ENCODE assay signal across 27 mouse cellular contexts in the genomic region with DNA sequence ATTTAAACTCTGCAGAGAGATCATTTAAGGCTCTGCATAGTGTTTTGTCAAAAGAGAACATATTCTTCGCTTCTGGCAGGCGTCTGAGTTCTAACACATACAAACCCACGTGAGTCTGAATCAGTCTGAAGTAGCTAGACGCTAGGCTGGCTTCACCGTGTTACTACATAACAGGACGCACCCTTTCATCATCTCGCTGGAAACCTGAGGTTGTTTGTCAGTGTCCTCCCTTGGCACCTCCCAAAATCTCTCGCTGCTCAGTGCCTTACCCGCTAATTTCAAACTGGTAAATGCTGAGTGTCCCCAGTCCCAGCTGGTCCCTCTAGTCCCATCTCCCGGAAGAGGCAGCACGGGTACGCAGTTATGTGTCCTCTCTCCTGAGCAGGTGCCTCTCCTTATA.
A peak's percentile ranks its signal among the peaks of the same experiment; 100 is the strongest.
DNase-seq lines count a peak whose midpoint lies in the region; ATAC-seq and TF ChIP-seq lines count a peak whose summit lies in the region.
"Had no signal": no experiment of that assay in that cellular context is flagged by ENCODE, and none has a peak within 500 bp of the region (broad histone marks: within the 10 kb centered on the region; RNA-seq: fewer than 3 reads in every experiment).

No protein-coding gene starts in this region.

- no peak overlapping the region for H3K4me3 ChIP-seq in stomach, postnatal 0 days (ENCODE audit: low read depth, low read length)
- H3K4me3 ChIP-seq: embryonic facial prominence, embryonic 10.5 days; hindbrain, embryonic 12.5 days; limb, embryonic 10.5 days; liver, embryonic 15.5 days; lung, embryonic 15.5 days had no signal

- no peak overlapping the region for H3K27ac ChIP-seq in stomach, postnatal 0 days (replicated peaks)
- H3K27ac ChIP-seq: embryonic facial prominence, embryonic 10.5 days; hindbrain, embryonic 12.5 days; kidney, postnatal 0 days; limb, embryonic 10.5 days; liver, embryonic 15.5 days; lung, embryonic 15.5 days; macrophage had no signal

- no peak for TF ChIP-seq CTCF in stomach, postnatal 0 days (IDR thresholded peaks at IDR 0.05; ENCODE audit: low read depth)

- DNase-seq in heart, adult 11 months: peak; percentile 70
- no peak for DNase-seq in heart, adult 18-20 months
- DNase-seq in left cerebral cortex, postnatal 14 days (ENCODE audit: low spot score in 2 of 2): peak; percentile 46 to 81
- DNase-seq in left cerebral cortex, adult 8-10 months (ENCODE audit: low spot score in 2 of 2): no peak
- peak; percentile 31 to 39 for DNase-seq in right cerebral cortex, adult 2 months (ENCODE audit: low spot score in 2 of 2)
- DNase-seq in right cerebral cortex, postnatal 14 days: no peak
- DNase-seq in stomach, postnatal 0 days (ENCODE audit: low spot score): peak; percentile 11
- no peak for DNase-seq in gastrocnemius, postnatal 25 days
- DNase-seq: B cell, adult 2 months; cerebellum, adult 11-12 months; cerebellum, postnatal 10 days; heart, postnatal 10 days; kidney, adult 2 months; liver; thymus, adult 18-20 months; thymus, postnatal 4 days had no signal

- intact Hi-C loops in left cerebral cortex, postnatal 14 days (cut with DNase I): no loop called here

- H3K27me3 ChIP-seq in stomach, postnatal 0 days (ENCODE audit: control insufficient read depth, insufficient read depth, low read length): no peaks in the 10 kb centered on the region
- H3K27me3 ChIP-seq: CH12.LX; hindbrain, embryonic 12.5 days; liver, embryonic 15.5 days; lung, embryonic 15.5 days; Patski had no signal

- WGBS in stomach, postnatal 0 days: 73% methylated on average over 12 of the region's 12 CpGs

- H3K4me1 ChIP-seq in stomach, postnatal 0 days (replicated peaks; ENCODE audit: control insufficient read depth, insufficient read depth): no peaks in the 10 kb centered on the region
- H3K4me1 ChIP-seq: hindbrain, embryonic 12.5 days; limb, embryonic 10.5 days; liver, embryonic 15.5 days; lung, embryonic 15.5 days had no signal

- no peaks in the 10 kb centered on the region for H3K36me3 ChIP-seq in stomach, postnatal 0 days (ENCODE audit: control insufficient read depth, insufficient read depth, low read length)
- H3K36me3 ChIP-seq: embryonic facial prominence, embryonic 10.5 days; G1E; hindbrain, embryonic 12.5 days; limb, embryonic 10.5 days; liver, embryonic 15.5 days; lung, embryonic 15.5 days had no signal

- no peak overlapping the region for H3K4me2 ChIP-seq in stomach, postnatal 0 days (replicated peaks; ENCODE audit: low read depth)
- H3K4me2 ChIP-seq: heart, embryonic 11.5 days; hindbrain, embryonic 12.5 days; liver, embryonic 15.5 days; lung, embryonic 15.5 days had no signal

- no peak overlapping the region for H3K9ac ChIP-seq in stomach, postnatal 0 days (ENCODE audit: low read length)
- H3K9ac ChIP-seq: hindbrain, embryonic 12.5 days; liver, embryonic 15.5 days; lung, embryonic 15.5 days had no signal

- no peaks in the 10 kb centered on the region for H3K9me3 ChIP-seq in stomach, postnatal 0 days (ENCODE audit: control insufficient read depth, low read length)
- H3K9me3 ChIP-seq: embryonic facial prominence, embryonic 10.5 days; hindbrain, embryonic 12.5 days; limb, embryonic 10.5 days; liver, embryonic 15.5 days; lung, embryonic 15.5 days had no signal

- TF ChIP-seq EP300 in stomach, postnatal 0 days (optimal IDR thresholded peaks at IDR 0.05): no peak

- no peak for ATAC-seq in stomach, postnatal 0 days (ENCODE audit: low FRiP score, low TSS enrichment)
- ATAC-seq: Patski had no signal

Comparison
In these comparisons a context has a peak if more than half of its experiments do, and no peak if none do; other contexts are left out.
1. DNase-seq: peak in heart, adult 11 months (single experiment), left cerebral cortex, postnatal 14 days (2 of 2), right cerebral cortex, adult 2 months (2 of 2) and stomach, postnatal 0 days (single experiment); none in heart, adult 18-20 months (0 of 2), left cerebral cortex, adult 8-10 months (0 of 2), right cerebral cortex, postnatal 14 days (single experiment) and gastrocnemius, postnatal 25 days (single experiment).